8 mouse cellular contexts compared by ENCODE assay signal in genomic region chr5:134099496-134100211, GRCm38 (mm10). TPM values are rescaled to one million over a fixed set of nuclear protein-coding genes. Genes with fewer than 3 reads are reported as not detected.
A peak's percentile ranks its signal among the peaks of the same experiment; 100 is the strongest.
DNase-seq lines count a peak whose midpoint lies in the region; ATAC-seq and TF ChIP-seq lines count a peak whose summit lies in the region.

TSS of gene Castor2 (plus strand) at chr5:134099711.

- 0 out of 2 replicates have a peak, but pooled peaks have one; percentile 12 for TF ChIP-seq CTCF in lung, postnatal 0 days (IDR thresholded peaks at IDR 0.05)

- no peaks in the 10 kb centered on the region for H3K27me3 ChIP-seq in hindbrain, embryonic 12.5 days
- H3K27me3 ChIP-seq in lung, postnatal 0 days (replicated peaks; ENCODE audit: insufficient read depth, low read length) = no peaks in the 10 kb centered on the region

- H3K9me3 ChIP-seq in hindbrain, embryonic 12.5 days (replicated peaks) = no peaks in the 10 kb centered on the region
- H3K9me3 ChIP-seq in lung, postnatal 0 days (ENCODE audit: low read length) = no peaks in the 10 kb centered on the region

- DNase-seq in Muller cell, postnatal 12 days (ENCODE audit: inconsistent ontology term) = peak; percentile 95
- DNase-seq in cerebellum, adult 9-10 months = peak; percentile 94
- DNase-seq in frontal cortex, postnatal 14 days (ENCODE audit: low spot score in 2 of 2) = peak; percentile 91 to 96
- DNase-seq in layer of hippocampus, postnatal 10 days (ENCODE audit: low spot score in 2 of 2) = peak; percentile 96 to 98
- DNase-seq in lung, postnatal 0 days (ENCODE audit: low spot score) = peak; percentile 94
- DNase-seq in ovary, postnatal 10 days (ENCODE audit: low spot score) = peak; percentile 83
- peak; percentile 94 for DNase-seq in thymus, postnatal 0 days (ENCODE audit: low spot score)

- WGBS in hindbrain, embryonic 12.5 days = under 1% methylated on average over 48 of the region's 58 CpGs
- under 1% methylated on average over 45 of the region's 58 CpGs for WGBS in lung, postnatal 0 days

- TF ChIP-seq EP300 in lung, postnatal 0 days (IDR thresholded peaks at IDR 0.05) = no peak

- peaks cover 34% of the 10 kb centered on the region for H3K4me1 ChIP-seq in hindbrain, embryonic 12.5 days
- no peaks in the 10 kb centered on the region; the same call in 1 of the 2 replicates for H3K4me1 ChIP-seq in lung, postnatal 0 days (ENCODE audit: insufficient read depth, low read depth, low read length)

- H3K4me2 ChIP-seq in hindbrain, embryonic 12.5 days (replicated peaks) = peak within 1 kb of the TSS; percentile 87
- peak within 1 kb of the TSS; percentile 96 for H3K4me2 ChIP-seq in lung, postnatal 0 days (replicated peaks; ENCODE audit: low read depth, low read length)

- H3K9ac ChIP-seq in hindbrain, embryonic 12.5 days = peak within 1 kb of the TSS; percentile 88
- H3K9ac ChIP-seq in lung, postnatal 0 days (replicated peaks; ENCODE audit: low read depth) = peak within 1 kb of the TSS; percentile 68

- peaks cover 8% of the 10 kb centered on the region; the same call in 1 of the 2 replicates for H3K36me3 ChIP-seq in hindbrain, embryonic 12.5 days
- no peaks in the 10 kb centered on the region for H3K36me3 ChIP-seq in lung, postnatal 0 days (ENCODE audit: insufficient read depth, low read length)

- H3K4me3 ChIP-seq in hindbrain, embryonic 12.5 days = peak within 1 kb of the TSS; percentile 81
- peak within 1 kb of the TSS; percentile 80 for H3K4me3 ChIP-seq in lung, postnatal 0 days (ENCODE audit: low read depth, low read length)

- ATAC-seq in hindbrain, embryonic 12.5 days (ENCODE audit: low FRiP score) = peak; percentile 91
- ATAC-seq in lung, postnatal 0 days = peak; percentile 94

- H3K27ac ChIP-seq in hindbrain, embryonic 12.5 days = peak within 1 kb of the TSS; percentile 86
- H3K27ac ChIP-seq in lung, postnatal 0 days (ENCODE audit: low read length) = peak within 1 kb of the TSS; percentile 71

RNA-seq across cellular contexts. Expression of gene Castor2, which starts in this region (rescaled TPM):
- 22.4 and 24.1 TPM in 2 replicates for polyA plus RNA-seq in hindbrain, embryonic 12.5 days (2016; fragmentation: Nextera tagmentation; extraction: Ambion mirVana)
- total RNA-seq in layer of hippocampus, postnatal 10 days (2021) = 10 to 100 TPM; 57.1 to 58.0 TPM
- polyA plus RNA-seq in lung, postnatal 0 days (2015; fragmentation: Nextera tagmentation; extraction: Ambion mirVana) = 6.3 and 7.8 TPM in 2 replicates
- polyA plus RNA-seq in thymus, postnatal 0 days (2015; fragmentation: Nextera tagmentation; extraction: Ambion mirVana) = 2.3 and 3.4 TPM in 2 replicates

Comparison
In these comparisons a context has a peak if more than half of its experiments do, and no peak if none do; other contexts are left out.
1. Peak in every context shown above with its lines: DNase-seq, ATAC-seq, H3K4me3 ChIP-seq and H3K27ac ChIP-seq.